Mouse (Mus musculus) midbrain, embryonic 12.5 days (tissue): ENCODE results near the gene Fbln2. TPM values are rescaled to one million over a fixed set of nuclear protein-coding genes. Genes with fewer than 3 reads are reported as not detected.

Experiments used
- ATAC-seq: fragments of 200-750 bp; cut with Nextera tagmentation; 2 replicates; pipeline ENCODE4 v1.8.0; 2017; ENCODE audit warnings: low read depth, moderate TSS enrichment, moderate library complexity; ENCODE audit not compliant: low FRiP score
- H3K27ac ChIP-seq: fragments of 300-500 bp; sonication (generic); replicated peaks from 2 replicates; pipeline ENCODE4 v1.5.1; 2016; ENCODE audit warnings: mild to moderate bottlenecking
- H3K27me3 ChIP-seq: fragments of 300-500 bp; sonication (generic); 2 replicates; pipeline ENCODE4 v1.6.1; 2016; ENCODE audit warnings: mild to moderate bottlenecking
- H3K36me3 ChIP-seq: fragments of 300-500 bp; sonication (generic); 2 replicates; pipeline ENCODE4 v1.6.1; 2016
- H3K4me1 ChIP-seq: fragments of 300-500 bp; sonication (generic); 2 replicates; pipeline ENCODE4 v1.6.1; 2016
- H3K4me2 ChIP-seq: fragments of 300-500 bp; sonication (generic); replicated peaks from 2 replicates; pipeline ENCODE4 v1.6.1; 2016; ENCODE audit warnings: mild to moderate bottlenecking, moderate library complexity
- H3K4me3 ChIP-seq: fragments of 300-500 bp; sonication (generic); 2 replicates; pipeline ENCODE4 v1.5.1; 2016; ENCODE audit warnings: mild to moderate bottlenecking
- H3K9ac ChIP-seq: fragments of 300-500 bp; sonication (generic); replicated peaks from 2 replicates; pipeline ENCODE4 v1.6.1; 2016; ENCODE audit warnings: mild to moderate bottlenecking, moderate library complexity
- H3K9me3 ChIP-seq: fragments of 300-500 bp; sonication (generic); 2 replicates; pipeline ENCODE4 v1.6.1; 2016; ENCODE audit warnings: mild to moderate bottlenecking
- WGBS: fragments of 180-500 bp; shearing (Covaris S2); methylation state at CpG from one replicate; pipeline ENCODE4 v1.1.7; 2016; 5-methylcytosine and 5-hydroxymethylcytosine counted together
- polyA plus RNA-seq: library from polyadenylated mRNA; unstranded; fragments of >200 nt; fragmentation: Nextera tagmentation; extraction: Ambion mirVana; gene quantifications from 2 replicates; pipeline ENCODE4 v1.2.1, GENCODE M21; 2016

The Fbln2 gene
- polyA plus RNA-seq, 1 experiment from 2014 or later: 66.6 TPM

DNA sequence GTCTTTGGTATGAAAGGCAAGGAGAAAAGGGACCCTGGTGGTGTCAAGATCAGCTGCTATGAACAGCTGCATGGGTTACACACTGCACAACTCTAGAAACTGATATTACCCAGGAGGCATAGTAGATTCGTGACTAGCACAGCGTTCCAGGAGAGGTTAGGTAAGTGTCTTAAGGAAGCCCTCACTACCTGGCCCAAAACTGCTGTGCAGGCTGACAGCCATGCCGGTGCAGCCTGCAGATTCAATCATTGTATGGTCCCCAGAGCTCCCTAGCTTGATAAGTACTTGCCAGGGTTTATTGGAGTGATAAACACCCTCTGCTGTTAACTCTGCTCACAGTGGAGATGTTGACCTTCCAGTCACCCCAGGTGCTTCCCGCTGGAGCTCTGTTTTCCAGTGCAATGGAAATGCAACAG is 30.2 kb upstream of the Fbln2 start:
- WGBS: 86% methylated on average over 4 of the region's 4 CpGs
- no peak for ATAC-seq
- 0 out of 2 replicates have a peak, but pooled peaks cover 8% of the 10 kb centered on the region for H3K4me1 ChIP-seq
- no peak overlapping the region for H3K9ac ChIP-seq
- no peak overlapping the region for H3K4me3 ChIP-seq
- no peaks in the 10 kb centered on the region for H3K9me3 ChIP-seq
- H3K27ac ChIP-seq: no peak overlapping the region
- H3K36me3 ChIP-seq: no peaks in the 10 kb centered on the region
- no peak overlapping the region for H3K4me2 ChIP-seq
- H3K27me3 ChIP-seq: no peaks in the 10 kb centered on the region

DNA sequence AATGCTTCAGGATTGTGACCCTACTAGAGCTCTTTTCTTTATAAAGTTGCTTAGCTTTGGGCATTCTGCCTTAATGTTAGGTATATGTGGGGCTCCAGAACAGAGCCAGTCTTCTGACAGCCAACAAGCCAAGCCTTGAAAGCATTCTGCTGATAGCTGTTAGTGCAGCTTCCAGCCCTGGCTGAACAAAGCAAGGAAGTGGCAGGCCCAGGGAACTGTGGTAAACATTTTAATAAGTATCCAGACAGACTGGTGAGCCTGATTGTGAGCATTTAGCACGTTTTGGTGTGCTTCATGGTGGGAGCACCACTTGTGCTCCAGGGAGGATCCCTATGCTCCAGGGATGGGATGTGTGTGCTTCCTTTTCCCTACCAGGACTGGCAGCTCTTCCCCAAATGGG is 29.2 kb upstream of the Fbln2 start:
- ATAC-seq: no peak
- 31% methylated on average over 1 of the region's 1 CpGs for WGBS
- Histone ChIP-seq H3K4me3 (no peak overlapping the region), H3K4me2 (no peak overlapping the region), H3K9me3 (no peaks in the 10 kb centered on the region), H3K4me1 (0 out of 2 replicates have a peak, but pooled peaks cover 8% of the 10 kb centered on the region), H3K27me3 (peaks cover 4% of the 10 kb centered on the region; the same call in 1 of the 2 replicates), H3K36me3 (no peaks in the 10 kb centered on the region), H3K27ac (no peak overlapping the region), H3K9ac (no peak overlapping the region)

DNA sequence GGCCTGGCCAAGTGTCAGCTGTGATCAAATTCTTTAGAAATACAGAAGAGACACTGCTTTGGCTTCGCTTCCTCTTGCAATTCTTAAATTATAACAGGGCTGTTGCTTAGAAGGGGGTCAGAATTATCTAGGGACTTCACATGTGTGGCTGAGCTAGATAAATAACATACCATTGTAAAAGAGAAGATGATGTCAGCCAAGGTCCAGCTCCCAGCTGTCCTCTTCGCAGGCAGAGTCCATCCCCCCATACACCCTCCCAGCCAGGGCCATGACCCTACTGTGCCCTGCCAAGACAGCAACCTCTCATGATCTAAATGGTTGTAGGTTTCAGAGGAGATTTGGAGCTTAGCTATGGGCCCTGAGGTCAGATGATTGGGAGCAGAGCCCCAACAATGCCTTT is 28.3 kb upstream of the Fbln2 start:
- H3K27ac ChIP-seq: no peak overlapping the region
- no peak overlapping the region for H3K4me3 ChIP-seq
- H3K36me3 ChIP-seq: no peaks in the 10 kb centered on the region
- no peak overlapping the region for H3K4me2 ChIP-seq
- ATAC-seq: no peak
- H3K9me3 ChIP-seq: no peaks in the 10 kb centered on the region
- no peak overlapping the region for H3K9ac ChIP-seq
- 69% methylated on average over 2 of the region's 2 CpGs for WGBS
- 0 out of 2 replicates have a peak, but pooled peaks cover 8% of the 10 kb centered on the region for H3K4me1 ChIP-seq
- peaks cover 4% of the 10 kb centered on the region; the same call in 1 of the 2 replicates for H3K27me3 ChIP-seq

DNA sequence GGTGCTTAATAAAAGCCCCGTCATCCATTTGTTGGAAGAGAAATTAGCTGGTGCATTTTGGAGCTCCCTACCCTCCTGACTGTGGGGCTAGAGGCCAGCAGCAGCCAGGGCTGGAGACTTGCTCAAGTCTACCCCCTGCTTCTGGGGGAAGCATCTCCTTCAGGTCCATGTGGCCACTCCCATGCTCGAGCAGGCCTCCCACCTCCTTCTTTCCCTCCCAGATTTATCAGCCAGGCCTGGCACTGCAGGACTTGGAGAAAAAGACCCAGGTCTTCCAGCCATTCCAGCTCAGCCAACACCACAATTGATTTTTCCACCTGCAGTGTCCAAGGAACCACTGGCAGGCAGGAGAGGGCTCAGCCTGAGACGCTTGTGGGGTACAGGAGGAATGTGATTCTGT is 27.5 kb upstream of the Fbln2 start:
- no peaks in the 10 kb centered on the region for H3K9me3 ChIP-seq
- H3K4me2 ChIP-seq: no peak overlapping the region
- no peak for ATAC-seq
- WGBS: 72% methylated on average over 3 of the region's 3 CpGs
- peaks cover 4% of the 10 kb centered on the region; the same call in 1 of the 2 replicates for H3K27me3 ChIP-seq
- H3K27ac ChIP-seq: no peak overlapping the region
- H3K9ac ChIP-seq: no peak overlapping the region
- H3K4me3 ChIP-seq: no peak overlapping the region
- no peaks in the 10 kb centered on the region for H3K36me3 ChIP-seq
- 0 out of 2 replicates have a peak, but pooled peaks cover 8% of the 10 kb centered on the region for H3K4me1 ChIP-seq

DNA sequence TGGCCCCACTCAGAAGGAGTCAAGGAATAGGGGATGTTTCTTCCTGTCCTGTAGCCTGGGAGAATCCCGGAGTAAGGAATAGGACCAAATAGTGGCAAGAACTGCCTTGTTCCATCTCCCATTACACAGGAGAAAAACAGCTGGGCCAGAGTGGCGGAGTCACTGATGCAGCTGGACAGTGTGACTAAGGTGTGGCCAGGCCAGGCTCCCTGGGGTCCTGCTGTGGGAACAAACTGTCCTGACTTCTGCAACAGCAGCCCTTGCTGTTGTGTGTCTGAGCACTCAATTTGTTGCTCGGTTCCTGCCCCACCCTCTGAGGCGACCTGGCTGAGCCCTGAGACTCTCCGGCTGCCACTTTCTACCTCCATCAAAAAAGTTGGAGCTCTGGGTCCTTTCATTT is 26.8 kb upstream of the Fbln2 start:
- H3K9me3 ChIP-seq: no peaks in the 10 kb centered on the region
- no peak overlapping the region for H3K27ac ChIP-seq
- no peak overlapping the region for H3K4me3 ChIP-seq
- H3K9ac ChIP-seq: no peak overlapping the region
- 85% methylated on average over 5 of the region's 5 CpGs for WGBS
- ATAC-seq: no peak
- H3K36me3 ChIP-seq: no peaks in the 10 kb centered on the region
- H3K4me1 ChIP-seq: 0 out of 2 replicates have a peak, but pooled peaks cover 5% of the 10 kb centered on the region
- no peak overlapping the region for H3K4me2 ChIP-seq
- peaks cover 4% of the 10 kb centered on the region; the same call in 1 of the 2 replicates for H3K27me3 ChIP-seq

DNA sequence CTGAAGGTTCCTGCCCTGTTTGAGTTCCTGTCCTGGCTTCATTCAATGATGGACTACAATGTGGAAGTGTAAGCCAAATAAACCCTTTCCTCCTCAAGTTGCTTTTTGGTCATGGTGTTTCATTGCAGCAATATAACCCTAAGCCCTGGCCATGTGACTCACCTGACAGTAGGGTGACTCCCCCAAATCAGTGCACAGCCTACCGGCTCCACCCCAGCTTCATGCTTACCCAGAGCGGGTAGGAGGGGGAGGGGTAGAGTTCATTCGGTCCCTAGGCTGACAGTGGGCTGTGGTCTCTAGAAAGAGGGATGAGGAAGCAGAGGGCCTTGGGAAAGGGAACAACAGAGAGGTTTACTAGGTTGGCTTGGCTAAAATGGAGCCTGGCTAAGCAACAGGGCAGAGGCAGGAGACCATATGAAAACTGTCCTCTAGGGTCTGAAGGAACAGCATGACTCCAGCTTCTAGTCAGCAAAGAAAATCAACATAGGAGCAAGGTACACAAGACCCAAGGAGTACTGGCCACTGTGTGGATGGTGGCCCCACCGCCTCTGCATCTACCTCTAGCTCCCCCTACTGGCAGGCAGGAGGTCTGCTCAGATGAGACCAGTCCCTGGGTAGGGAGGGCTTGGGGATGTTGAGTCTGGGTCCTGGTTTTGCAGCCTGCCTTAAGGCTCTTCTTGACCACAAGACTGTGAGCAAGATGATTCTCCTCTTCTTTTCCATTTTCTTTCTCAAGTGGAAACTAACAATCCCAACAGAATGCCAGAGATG is 25.9 kb upstream of the Fbln2 start:
- Histone ChIP-seq H3K4me1 (no peaks in the 10 kb centered on the region), H3K4me2 (no peak overlapping the region), H3K36me3 (no peaks in the 10 kb centered on the region), H3K4me3 (no peak overlapping the region), H3K9me3 (no peaks in the 10 kb centered on the region), H3K27ac (no peak overlapping the region), H3K9ac (no peak overlapping the region), H3K27me3 (peaks cover 4% of the 10 kb centered on the region; the same call in 1 of the 2 replicates)
- 57% methylated on average over 4 of the region's 4 CpGs for WGBS
- ATAC-seq: no peak

DNA sequence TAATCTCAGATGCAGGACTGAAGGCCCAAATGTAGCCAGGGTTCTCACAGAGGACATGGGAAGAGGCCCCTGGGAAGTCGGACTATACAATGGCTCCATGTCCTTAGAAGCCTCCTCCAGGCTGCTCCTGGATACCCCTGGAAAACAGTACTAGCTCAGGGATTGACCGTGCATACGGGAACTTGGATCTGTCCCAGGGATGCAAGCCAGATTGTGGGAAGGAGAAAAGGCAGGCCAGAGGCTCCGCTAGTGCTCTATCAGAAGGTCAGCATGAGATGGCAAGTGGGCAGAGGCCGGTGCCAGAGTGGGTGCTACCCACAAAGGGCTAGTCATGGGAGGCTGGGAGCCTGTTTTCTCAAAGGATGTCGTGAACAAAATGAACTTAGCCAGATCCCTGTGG is 25.3 kb upstream of the Fbln2 start:
- no peak for ATAC-seq
- WGBS: 90% methylated on average over 6 of the region's 6 CpGs
- H3K9me3 ChIP-seq: no peaks in the 10 kb centered on the region

DNA sequence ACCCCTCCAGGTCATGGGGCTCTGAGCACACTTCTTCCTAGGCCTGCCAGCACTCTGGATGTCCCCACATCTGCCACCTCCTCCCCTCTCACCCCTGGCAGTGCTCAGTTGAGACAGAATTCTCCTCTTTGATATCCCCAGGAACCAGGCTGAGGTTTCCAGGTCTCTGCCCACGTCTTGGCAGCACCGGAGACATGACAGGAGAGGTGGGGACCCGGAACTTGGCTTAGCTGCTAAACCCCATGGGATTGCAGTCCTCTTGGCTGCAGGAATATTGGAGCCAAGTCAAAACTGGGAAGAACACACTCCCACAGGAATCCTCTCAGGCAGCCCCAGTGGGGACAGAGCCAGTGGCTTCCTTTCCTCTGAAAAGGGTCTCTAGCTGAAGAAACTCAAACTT is 24.4 kb upstream of the Fbln2 start:
- 75% methylated on average over 3 of the region's 3 CpGs for WGBS
- Histone ChIP-seq H3K27ac (no peak overlapping the region), H3K27me3 (peaks cover 4% of the 10 kb centered on the region; the same call in 1 of the 2 replicates), H3K36me3 (no peaks in the 10 kb centered on the region), H3K4me1 (no peaks in the 10 kb centered on the region), H3K4me3 (no peak overlapping the region), H3K4me2 (no peak overlapping the region), H3K9ac (no peak overlapping the region), H3K9me3 (no peaks in the 10 kb centered on the region)
- no peak for ATAC-seq

More for the DNA sequence above, 25.3 kb upstream of the Fbln2 start:
- H3K4me2 ChIP-seq: no peak overlapping the region
- no peaks in the 10 kb centered on the region for H3K36me3 ChIP-seq
- no peaks in the 10 kb centered on the region for H3K4me1 ChIP-seq
- H3K27ac ChIP-seq: no peak overlapping the region
- no peak overlapping the region for H3K9ac ChIP-seq
- no peak overlapping the region for H3K4me3 ChIP-seq
- H3K27me3 ChIP-seq: peaks cover 4% of the 10 kb centered on the region; the same call in 1 of the 2 replicates

DNA sequence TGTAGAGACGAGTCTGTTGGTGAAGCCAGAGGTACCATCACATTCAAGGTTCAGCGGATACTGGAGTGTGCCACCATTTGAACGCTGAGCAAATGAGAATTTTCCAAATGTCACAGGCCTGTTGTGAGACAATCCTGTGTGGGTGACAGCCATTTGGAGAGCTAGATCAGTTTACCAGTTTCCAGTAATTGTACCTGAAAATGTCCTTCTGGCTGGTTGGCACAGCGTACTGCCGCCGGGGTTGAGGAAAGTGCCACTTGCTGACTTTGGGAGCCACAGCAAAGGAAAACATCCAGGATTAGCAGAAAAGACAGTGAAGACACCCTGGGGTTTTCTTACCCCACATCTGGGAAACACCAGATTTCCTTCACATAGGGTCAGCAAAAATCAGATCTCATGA is 22.3 kb upstream of the Fbln2 start:
- no peak for ATAC-seq
- H3K4me3 ChIP-seq: no peak overlapping the region
- no peak overlapping the region for H3K27ac ChIP-seq
- H3K9me3 ChIP-seq: no peaks in the 10 kb centered on the region
- H3K9ac ChIP-seq: no peak overlapping the region
- H3K36me3 ChIP-seq: no peaks in the 10 kb centered on the region
- H3K27me3 ChIP-seq: peaks cover 4% of the 10 kb centered on the region; the same call in 1 of the 2 replicates
- H3K4me1 ChIP-seq: no peaks in the 10 kb centered on the region
- 82% methylated on average over 6 of the region's 6 CpGs for WGBS
- H3K4me2 ChIP-seq: no peak overlapping the region

DNA sequence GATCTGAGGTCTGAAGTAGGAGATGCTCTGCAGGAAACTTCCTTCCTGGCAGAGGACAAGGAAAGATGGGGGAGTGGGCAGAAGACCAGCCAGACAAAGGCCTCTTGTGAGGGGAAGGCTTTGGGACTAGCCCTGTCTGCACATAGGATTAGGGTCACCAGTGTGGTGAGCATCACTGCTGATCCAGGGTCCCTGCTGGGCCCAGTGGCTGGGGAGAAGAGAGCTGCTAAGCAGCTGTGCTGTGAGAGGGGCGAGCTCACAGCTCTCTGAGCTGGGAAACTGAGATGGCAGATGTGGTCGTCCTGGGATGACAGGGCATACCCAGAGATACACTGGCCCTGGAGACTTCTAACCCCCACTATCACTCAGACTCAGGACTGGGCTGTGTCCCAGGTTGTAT is 20.8 kb upstream of the Fbln2 start:
- H3K4me3 ChIP-seq: no peak overlapping the region
- no peaks in the 10 kb centered on the region for H3K36me3 ChIP-seq
- no peaks in the 10 kb centered on the region for H3K4me1 ChIP-seq
- peaks cover 4% of the 10 kb centered on the region; the same call in 1 of the 2 replicates for H3K27me3 ChIP-seq
- no peak overlapping the region for H3K27ac ChIP-seq
- no peaks in the 10 kb centered on the region for H3K9me3 ChIP-seq
- H3K4me2 ChIP-seq: no peak overlapping the region
- 19% methylated on average over 2 of the region's 2 CpGs for WGBS
- H3K9ac ChIP-seq: no peak overlapping the region
- ATAC-seq: no peak

DNA sequence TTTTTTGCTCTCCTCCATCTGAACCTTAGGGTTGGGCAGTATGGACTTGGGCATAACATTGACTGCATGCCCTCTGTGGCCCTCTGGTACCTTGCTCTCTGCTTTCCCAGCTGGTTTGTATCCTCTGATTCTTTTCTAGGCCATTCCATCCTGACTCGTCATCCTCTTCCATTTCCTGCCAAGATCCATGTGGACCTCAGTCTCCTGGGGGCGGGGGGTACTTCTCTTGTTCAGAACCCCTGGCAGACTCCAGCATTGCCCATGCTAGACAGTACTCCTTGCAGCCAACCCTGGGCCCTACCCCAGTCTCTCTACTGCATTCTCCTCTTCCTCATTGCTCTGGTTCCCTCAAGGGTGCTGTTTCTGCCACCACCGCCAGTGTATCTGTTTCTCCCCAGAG is 19.8 kb upstream of the Fbln2 start:
- no peak for ATAC-seq
- H3K9me3 ChIP-seq: no peaks in the 10 kb centered on the region
- H3K4me2 ChIP-seq: no peak overlapping the region
- no peak overlapping the region for H3K27ac ChIP-seq
- peaks cover 9% of the 10 kb centered on the region; the same call in 1 of the 2 replicates for H3K27me3 ChIP-seq
- no peak overlapping the region for H3K4me3 ChIP-seq
- 83% methylated on average over 3 of the region's 3 CpGs for WGBS
- no peaks in the 10 kb centered on the region for H3K36me3 ChIP-seq
- H3K4me1 ChIP-seq: no peaks in the 10 kb centered on the region
- no peak overlapping the region for H3K9ac ChIP-seq

DNA sequence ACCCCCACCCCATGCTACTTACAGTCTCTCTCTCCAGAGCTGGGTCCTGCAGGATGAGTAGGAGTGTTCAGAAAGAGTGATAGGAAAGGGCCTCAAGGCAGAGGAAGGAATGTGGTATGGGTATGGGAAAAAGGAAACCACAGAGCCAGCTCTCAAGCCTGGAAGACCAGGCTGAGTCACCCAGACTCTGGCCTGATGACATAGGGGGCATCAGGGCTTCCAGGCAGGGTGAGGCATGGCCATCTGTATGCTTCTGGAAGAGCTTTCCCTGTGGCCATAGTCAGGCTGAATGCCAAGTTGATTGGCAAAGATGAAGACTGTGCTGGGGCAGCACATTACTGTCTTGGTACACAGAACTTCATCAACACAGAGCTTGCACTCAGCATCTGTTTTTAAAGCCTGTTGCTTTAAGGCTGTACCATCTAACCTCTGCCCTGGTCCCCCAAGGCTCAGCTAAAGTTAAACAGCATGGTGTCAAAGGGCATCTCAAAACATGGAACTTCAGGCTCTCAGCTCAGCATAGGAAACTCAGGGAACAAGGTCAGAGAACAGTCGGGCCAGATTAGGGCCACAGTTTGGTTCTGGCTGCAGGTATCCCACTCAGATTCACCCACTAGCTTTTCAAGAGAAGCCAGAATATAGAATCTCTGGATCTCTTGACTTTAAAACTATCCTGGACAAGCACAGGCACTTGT is 19.3 kb upstream of the Fbln2 start:
- no peaks in the 10 kb centered on the region for H3K4me1 ChIP-seq
- no peaks in the 10 kb centered on the region for H3K36me3 ChIP-seq
- no peak overlapping the region for H3K9ac ChIP-seq
- peaks cover 8% of the 10 kb centered on the region; the same call in 1 of the 2 replicates for H3K27me3 ChIP-seq
- no peaks in the 10 kb centered on the region; the same call in 1 of the 2 replicates for H3K9me3 ChIP-seq
- ATAC-seq: no peak
- H3K27ac ChIP-seq: no peak overlapping the region
- 87% methylated on average over 1 of the region's 1 CpGs for WGBS
- no peak overlapping the region for H3K4me3 ChIP-seq
- no peak overlapping the region for H3K4me2 ChIP-seq
